Mouse (Mus musculus) heart, postnatal 14 days (tissue): ENCODE data around the gene Gm45717. TPM values are rescaled to one million over a fixed set of nuclear protein-coding genes. Genes with fewer than 3 reads are reported as not detected.
"Not testable (repeated sequence)": the region's sequence is repeated elsewhere in the genome, so short reads cannot be mapped to it uniquely, and the experiment has no call there.

ENCODE experiments used
- DNase-seq, 2 experiments: peaks; one replicate each; pipeline ENCODE4 v3.0.0; 2021 to 2022
- intact Hi-C: fragments of 180-260 bp; cut with DNase I; formaldehyde crosslinking; loops from one replicate; pipeline ENCODE4 v1.15.1; 2025
- long read RNA-seq, 2 experiments: library from polyadenylated mRNA; stranded (forward); transcript quantifications; one replicate each; pipeline ENCODE4 v2.0.0; 2021
- total RNA-seq, 2 experiments: library from RNA; stranded (reverse); gene quantifications; 2 replicates each; pipeline ENCODE4 v1.2.3; 2021

Gene Gm45717
- not detected for total RNA-seq
- long read RNA-seq, experiment 1 = 0 reads
- long read RNA-seq, experiment 2 = 0 reads

DNA sequence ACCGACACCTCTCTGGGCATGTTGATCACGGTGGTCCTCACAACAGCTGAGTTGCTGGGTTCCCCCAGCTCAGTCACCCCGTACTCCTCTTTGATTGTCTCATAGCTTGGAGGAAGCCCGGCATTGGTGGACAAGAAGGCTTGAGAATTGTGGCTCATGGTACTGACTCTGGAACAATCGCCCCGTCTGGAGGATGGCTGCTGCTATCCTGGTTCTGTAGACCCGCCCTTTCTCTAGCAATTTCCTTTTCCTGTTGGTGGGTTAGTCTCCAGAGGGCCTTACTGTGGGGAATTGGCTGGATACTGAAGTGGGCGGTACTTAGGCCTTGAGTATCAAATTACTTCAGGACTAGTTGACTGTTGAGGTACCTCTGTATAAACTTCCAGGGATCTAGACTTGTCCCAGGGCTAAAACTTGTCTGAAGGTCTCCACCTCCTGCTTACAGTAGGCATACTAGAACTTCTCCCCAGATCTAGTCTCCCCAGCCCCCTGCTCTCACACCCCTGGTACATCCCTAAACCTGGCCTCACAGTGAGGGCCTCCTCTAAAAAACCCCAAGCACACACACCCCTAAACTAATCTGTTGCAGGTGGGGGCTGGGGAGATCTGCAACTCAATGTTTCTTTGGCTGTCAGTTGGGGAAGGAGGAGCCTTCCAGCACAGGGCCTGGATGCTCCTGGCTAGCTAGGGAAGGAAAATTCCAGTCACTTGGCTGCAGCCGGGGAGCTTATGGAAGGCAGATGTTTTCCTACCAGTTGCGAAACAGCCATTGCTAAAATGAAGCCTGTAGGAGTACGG, at the start of gene Gm45717, which contains the start of gene Ifitm2:
Gene Gm45717 (minus strand): TSS at position 180 of the 798 bp plus-strand sequence.
Gene Ifitm2 (minus strand): TSS at position 230 of the 798 bp plus-strand sequence.
- DNase-seq = peak; percentile 80 to 88
- intact Hi-C loops = loop anchor here (2.0 to 5.0 kb wide), 2 partner anchors 15 to 49 kb away; partner anchors contain the start of gene Pgghg

DNA sequence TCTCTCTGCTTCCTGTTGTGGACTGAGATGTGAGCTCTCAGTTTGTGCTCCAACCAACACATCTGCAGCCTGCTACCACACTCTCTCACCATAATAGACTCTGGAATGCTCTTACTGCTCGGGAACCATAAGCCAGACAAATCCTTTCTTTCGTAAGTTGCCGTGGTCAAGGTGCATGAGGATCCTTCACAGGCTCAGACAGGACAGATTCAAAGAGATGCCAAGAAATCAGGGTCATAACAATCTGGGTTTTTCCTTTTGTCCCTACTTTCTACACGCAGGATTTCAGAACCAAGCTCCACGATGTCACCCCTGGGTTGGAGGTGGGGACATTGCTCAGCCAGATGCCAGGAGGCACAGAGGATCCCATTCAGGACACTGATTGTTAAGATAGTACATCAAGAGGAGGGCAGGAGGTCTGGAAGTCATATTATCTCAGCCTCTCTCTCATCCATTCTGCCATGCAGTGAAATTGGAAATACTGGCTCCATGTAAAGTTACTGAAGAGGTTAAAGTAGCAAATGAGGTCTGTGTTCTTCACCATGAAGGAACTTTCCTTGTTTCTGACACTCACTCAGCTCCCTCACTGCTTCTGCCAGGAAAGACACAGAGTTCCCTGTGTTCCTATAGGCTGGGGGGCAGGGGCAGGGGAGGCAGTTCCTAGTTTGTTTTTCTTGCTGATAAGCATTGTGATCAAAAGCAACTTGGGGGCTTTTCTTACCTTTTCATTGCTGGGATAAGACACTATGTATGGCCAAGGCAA, 47.7 kb upstream of the Gm45717 start:
- intact Hi-C loops = no loop called here
- no peak for DNase-seq

DNA sequence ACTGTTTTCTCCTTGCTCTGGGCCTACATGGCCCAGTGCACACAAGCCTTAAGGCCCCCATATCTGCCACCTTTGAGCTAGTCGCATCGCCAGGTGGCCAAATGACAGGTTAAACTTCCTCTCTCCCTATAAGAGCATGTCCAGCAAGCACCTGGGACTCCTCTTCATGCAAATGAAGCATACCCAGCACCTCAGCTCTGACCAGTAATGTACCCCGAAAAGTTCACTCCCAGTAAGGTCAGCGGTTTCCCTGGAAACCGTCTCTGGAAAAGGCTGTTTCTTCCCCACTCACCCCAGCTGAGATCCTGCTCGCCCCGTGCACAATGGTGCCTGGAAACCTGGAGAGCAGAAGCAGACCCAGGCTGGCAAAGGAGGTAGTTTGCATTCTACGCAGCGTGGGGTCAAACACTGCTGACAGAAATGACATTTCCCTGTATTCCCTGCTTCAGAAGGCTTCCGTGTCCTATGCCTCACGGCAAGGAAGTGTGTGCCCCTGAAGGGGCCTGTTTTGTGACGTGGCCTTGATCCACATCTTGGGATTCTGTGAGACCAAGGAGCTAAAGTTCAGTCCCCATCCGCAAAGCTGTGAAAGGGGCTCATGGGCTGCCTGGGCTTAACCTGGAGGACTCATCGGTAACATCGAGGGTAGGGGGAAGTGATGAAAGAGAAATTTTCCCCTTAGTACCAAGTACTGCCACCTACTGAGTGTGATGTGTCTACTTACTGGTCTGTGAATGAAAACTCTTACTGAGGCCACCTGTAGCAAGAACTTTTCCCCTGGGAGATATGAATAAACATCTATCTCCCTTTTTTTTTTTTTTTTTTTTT, 45.4 kb upstream of the Gm45717 start:
- DNase-seq = no peak
- intact Hi-C loops = no loop called here

DNA sequence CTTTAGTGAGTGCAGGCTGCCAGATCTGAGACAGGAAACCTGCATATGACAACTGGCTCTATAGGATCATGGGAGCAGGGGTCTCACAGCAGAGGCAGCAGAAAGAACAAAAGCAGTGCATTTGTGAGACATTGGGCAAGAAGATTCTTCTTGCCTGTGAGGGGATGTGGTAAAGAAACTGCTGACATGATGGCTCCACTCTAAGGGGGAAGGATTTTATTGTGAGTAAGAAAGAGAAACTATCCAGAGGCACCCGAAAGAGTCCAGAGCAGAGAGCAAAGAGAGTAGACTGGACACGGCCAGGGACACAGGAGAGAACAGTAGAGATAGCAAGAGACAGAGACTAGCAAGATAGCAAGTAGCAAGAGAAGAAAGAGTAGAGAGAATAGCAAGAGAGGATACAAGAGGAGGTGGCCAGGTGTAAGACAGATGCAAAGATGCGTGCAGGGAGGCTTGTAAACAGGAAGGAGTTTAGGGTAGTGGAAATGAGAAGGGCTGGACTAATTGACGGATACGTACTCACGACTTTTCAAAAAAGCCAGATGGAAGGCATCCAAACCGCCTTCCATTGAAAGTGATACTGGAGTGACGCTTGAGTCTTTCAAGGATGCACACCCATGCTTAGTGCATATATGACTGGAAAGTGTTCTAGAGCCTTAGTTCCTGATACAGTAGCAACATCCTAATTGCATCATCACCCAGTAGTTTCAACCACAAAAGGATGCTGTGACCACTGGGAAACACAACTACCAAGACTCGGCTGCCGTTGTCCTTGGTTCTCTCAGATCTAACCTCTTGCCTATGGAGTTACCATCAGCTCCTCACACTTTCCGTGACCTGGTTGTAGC, 43.3 kb upstream of the Gm45717 start:
- no peak for DNase-seq
- intact Hi-C loops = no loop called here

DNA sequence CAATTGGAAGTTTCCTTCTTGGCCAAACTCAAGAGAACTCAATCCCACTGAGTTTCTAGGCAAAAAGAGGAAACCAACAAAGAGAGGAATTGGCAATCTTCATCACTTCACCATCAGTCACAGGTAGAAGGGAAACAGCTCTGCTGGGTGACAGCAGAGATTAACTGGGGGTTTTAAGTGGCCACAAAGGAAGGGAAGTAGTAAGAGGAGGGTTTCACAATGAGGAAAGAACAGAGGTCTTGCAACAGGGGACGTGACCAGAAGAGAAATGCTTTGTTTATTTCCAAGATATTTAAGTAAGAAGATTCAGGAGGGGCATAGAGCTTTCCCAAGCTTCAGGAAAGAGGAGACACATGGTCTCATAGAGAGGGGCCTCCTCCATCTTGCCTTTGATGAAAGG, 42.1 kb upstream of the Gm45717 start:
- intact Hi-C loops = no loop called here

DNA sequence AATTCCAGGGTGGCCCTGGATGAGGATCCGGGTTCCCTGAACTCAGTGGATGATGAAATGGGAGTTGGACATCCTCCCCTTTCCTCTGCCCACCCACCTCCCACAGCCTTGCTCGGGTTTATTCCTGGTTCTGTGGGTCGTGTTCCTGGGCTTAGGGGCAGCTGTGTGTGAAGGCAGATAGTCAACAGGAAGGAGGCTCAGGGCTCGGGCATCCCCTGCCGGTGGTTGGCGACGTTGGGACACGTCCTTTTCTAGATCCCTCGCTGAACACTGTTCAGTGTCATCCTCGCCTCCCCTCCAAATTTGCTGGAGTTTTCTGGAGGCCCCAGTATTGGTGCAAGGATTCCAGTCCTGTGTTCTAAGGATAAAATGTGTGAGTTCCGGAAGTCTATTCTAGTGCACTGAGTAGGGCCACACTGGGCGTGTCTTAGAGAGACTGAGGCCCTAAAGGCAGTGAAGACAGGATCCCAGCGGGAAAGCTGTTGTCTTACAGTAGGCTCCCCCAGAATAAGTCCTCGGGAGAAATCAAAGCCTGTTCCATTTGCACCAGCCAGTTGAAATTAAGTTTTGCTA, 35.5 kb upstream of the Gm45717 start:
- intact Hi-C loops = no loop called here
- DNase-seq = no peak

More for the DNA sequence above, 42.1 kb upstream of the Gm45717 start:
- no peak for DNase-seq

DNA sequence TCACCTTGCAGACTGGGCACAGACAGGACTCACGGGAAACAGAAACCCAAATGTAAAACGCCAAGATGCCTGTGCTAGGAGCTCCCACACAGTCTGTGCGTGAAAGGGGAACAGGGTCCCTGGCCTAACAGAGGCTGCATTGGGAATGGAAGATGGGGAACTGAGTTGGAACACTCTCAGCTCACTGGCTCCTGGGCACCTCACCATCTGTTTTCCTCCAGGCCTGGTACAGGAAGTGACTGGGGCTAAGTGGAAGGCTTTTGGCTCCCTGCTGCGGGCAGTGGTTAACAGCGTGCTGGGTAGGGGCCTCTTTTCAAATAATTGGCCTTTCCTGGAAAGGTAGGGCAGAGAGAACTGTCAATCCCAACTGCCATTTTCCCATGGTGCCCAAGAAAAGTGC, 34.9 kb upstream of the Gm45717 start:
- no peak for DNase-seq
- intact Hi-C loops = no loop called here

DNA sequence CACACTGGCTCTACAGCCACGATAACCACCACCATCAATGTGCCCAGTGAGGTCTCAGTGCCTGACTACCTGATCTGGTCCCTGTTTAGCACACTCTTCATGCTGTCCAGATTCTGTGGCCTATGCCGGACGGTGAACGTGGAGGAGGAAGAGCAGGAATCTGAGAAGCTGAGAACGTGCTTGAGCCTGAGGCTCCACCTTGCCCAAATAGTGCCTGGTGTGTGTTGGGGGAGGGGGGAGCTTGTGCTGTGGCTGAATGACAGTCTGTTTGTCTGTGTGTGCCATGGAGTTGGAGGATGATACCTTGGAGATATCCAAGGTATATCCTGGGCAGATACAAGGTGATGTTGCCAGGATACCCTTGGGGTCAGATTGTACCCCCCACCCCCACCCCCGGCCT, 34.4 kb upstream of the Gm45717 start:
- intact Hi-C loops = no loop called here
- DNase-seq = no peak

DNA sequence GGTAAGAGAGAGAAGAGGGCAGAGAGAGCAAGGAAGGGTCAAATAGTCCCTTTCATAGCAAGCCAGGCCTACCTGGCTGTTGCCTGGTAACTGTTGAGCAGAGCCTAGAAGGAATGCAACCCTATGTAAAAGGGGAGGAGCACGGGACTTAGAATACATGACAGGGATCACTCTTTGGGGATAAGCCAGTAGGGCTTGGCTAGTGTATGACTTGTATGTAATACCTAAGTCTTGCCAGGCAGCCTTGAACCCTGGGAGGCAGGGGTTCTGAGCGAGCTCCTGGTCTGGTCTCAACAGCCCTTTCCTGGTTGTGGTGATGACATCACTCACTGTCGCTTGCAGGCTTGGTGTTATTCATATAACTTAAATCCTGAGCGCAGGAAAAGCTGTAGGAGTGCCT, 33.3 kb upstream of the Gm45717 start:
- intact Hi-C loops = no loop called here
- DNase-seq = no peak

DNA sequence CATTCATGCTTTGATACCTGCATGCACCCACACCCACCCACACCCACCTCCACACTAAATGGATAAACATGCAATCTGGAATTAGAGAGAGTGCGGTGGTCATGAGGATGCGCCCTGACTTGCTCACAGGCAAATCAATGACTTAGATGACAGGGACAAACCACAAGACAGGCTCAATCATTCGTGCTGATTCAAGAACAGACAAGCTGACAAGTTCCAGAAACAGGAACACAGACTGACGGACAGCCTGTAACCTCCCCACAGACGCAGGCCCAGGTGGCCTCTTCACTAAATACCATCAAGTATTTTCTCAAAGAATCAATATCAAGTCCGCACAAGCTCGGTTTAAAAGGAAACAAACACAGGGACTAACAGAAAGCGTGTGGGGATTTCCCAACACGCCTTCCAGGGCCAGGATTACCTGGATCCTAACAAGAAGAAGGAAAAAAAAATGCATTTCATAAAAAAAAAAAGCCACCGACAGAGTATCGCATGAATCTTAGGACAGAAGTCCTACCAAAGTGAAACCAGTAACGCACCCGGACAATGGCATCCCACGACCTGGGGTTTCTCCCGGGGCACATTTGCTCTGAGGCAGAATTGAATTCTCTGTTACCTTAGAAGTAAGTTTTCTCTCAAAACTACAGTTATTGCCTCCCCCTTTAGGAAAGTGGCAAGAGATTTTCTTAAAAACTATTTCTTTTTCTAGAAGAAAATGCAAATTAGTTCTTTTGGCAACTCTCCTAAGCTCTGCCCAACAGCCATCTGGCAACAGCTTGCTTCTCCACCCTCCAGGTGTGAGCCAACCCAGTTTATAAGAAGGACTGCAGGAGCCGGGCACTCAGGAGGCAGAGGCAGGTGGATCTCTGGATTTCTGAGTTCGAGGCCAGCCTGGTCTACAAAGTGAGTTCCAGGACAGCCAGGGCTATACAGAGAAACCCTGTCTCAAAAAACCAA, 31.7 kb upstream of the Gm45717 start:
- intact Hi-C loops = no loop called here

DNA sequence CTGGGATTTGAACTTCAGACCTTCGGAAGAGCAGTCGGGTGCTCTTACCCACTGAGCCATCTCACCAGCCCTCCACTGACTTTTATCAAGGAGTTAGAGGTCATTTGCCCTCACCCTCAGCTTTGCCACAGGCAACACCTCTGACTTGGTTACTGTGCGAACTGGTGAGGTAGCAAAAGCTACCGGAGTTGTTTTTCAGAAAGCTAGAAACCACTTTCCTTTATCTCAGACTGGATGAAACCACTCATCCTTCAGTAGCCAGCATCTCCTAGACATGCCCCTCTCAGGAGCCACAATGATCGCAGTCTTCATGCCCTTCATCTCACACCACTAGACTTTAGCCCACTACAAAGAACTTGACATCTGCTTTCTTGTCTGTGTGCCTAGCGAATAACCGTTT, 27.2 kb upstream of the Gm45717 start:
- intact Hi-C loops = no loop called here
- DNase-seq = no peak

More for the DNA sequence above, 31.7 kb upstream of the Gm45717 start:
- DNase-seq = no peak

DNA sequence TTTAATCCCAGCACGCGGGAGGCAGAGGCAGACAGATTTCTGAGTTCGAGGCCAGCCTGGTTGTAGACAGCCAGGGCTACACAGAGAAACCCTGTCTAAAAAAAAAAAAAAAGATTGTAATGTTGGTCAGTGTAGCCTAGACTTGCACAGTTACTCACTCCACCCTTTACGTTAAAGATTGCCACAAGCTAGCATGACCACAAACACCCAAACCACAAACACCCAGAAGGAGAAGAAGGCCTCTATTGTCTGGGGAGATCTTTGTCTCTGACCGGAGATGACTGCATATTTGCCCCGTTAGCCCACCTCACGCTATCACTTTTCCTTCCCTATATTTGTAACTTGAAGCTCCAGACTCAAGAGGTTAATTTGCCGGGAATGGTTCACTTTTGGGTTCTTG, 26.0 kb upstream of the Gm45717 start:
- intact Hi-C loops = no loop called here
- DNase-seq = no peak

DNA sequence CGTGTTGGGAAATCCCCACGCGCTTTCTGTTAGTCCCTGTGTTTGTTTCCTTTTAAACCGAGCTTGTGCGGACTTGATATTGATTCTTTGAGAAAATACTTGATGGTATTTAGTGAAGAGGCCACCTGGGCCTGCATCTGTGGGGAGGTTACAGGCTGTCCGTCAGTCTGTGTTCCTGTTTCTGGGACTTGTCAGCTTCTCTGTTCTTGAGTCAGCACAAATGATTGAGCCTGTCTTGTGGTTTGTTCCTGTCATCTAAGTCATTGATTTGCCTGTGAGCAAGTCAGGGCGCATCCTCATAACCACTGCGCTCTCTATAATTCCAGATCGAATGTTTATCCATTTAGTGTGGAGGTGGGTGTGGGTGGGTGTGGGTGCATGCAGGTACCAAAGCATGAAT, 21.0 kb upstream of the Gm45717 start:
- intact Hi-C loops = not testable (repeated sequence)

DNA sequence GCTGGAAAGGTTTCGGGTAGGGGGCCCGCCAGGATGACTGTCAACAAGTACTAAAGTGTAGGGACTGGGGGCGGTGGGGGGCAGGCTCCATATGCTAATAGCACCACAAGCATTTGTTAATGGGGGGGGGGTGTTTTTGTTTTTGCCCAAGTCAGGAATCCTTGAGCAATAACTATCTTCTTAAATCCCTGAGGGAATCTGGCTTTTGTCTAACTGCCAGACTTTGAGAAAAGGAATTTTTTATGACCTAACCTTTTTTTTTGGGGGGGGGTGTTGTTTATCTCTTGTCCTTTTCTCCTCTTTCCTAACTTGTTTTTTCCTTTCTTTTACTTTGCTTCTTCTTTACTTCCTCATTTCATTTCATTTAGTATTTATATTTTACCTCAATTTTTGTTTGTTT, 19.7 kb upstream of the Gm45717 start:
- intact Hi-C loops = no loop called here
- no peak for DNase-seq

More for the DNA sequence above, 21.0 kb upstream of the Gm45717 start:
- not testable (repeated sequence) for DNase-seq

DNA sequence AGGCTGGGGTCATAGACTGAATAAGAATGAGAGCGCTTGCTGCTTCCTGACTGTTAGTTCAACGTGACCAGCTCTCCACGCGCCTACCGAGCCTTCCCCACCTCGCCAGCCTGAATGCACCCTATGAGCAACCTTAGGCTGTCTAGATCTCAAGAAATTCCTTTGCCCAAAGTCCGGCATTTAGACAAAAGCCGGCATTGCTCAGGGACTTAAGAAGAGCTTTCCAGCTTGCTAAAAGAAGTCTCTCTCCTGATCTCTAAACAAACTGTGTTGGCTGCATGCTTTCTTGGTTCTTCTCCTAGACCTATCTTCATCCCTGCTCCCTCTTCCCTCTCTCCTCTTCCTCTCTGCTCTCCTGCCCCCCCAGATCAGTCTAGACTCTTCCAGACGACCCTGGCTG, 19.2 kb upstream of the Gm45717 start:
- intact Hi-C loops = loop anchor here (5.0 kb wide), 1 partner anchor 32 kb away; no protein-coding TSS in a partner anchor

DNA sequence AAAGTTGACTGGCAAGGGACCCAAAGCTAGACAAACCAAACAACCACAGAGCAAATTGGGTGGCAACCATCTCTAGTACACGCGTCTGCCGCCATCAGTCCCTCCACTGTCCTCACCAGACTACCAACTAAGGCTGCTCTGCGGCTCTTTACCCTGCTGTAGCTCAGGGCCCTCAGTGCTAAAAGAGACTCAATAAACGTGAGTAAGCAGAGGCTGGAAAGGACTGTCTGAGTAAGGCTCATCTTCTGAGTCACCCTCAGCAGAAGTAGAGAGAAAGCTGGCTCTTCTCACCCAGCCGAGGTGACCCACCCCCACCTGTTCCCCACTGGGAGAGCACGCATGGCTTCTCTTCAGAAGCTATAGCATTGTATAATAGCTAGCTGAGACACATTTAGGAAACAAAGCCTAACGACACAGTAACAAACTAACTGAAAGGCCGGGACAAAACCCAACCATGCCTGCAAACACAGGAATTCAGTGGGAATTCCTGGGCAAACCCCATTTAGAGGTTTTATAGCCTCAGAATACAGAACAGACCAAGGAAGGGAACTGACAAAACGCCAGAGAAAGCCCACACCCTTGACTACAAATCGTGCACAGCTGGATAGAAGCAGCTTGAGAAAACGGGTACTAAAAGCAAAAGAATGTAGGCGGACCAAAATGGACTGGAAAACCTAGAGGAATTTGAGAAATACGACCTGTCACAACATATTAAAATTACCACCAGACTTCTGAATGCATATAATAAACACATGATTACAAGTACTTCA, 17.8 kb upstream of the Gm45717 start:
- DNase-seq = no peak
- intact Hi-C loops = loop anchor here (5.0 kb wide), 1 partner anchor 34 kb away; no protein-coding TSS in a partner anchor

More for the DNA sequence above, 19.2 kb upstream of the Gm45717 start:
- DNase-seq = no peak

DNA sequence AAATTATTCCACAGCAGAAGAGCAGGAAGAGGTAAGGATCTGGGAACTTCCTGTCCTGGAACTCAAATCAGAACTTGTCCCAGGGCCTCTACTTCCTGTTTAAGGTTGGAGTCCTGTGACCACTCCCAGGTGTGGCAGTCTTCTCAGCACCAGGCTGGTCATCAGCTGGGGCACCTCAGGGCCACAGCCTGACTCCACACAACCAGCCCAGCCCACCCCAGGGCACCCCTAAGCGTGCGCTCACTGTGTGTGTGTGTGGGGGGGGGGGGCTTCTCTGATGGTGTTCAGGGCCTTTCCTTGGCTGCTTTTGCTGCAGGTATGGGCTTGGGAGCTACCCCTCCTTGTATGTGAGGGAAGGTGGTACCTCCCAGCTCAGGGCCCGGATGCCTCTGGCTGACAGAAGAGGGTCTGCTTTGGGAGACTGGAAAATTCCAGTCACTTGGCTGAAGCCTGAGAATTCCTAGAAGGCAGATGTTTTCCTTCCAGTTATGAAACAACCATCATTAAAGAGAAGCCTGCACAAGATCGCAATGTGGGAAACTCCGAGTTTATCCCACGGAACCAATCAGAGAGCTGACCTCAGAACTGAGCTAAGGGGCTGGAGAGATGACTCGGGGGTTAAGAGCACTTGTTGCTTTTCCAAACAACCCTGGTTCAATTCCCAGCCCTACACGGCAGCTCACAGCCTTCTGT, 15.9 kb upstream of the Gm45717 start:
- DNase-seq = peak; percentile 36 to 38
- intact Hi-C loops = loop anchor here (5.0 kb wide), 1 partner anchor 36 kb away; no protein-coding TSS in a partner anchor
